Mouse (Mus musculus) testis, adult 2 months (tissue): ENCODE measurements around the gene Fhl2.

ENCODE experiments used
- CTCF ChIP-seq: fragments of 200-500 bp; IDR thresholded peaks from 2 replicates; pipeline ENCODE4 v1.5.1; 2012; ENCODE audit warnings: low read depth, mild to moderate bottlenecking, inconsistent platforms, low read length, moderate library complexity; ENCODE audit not compliant: control insufficient read depth, insufficient read depth, insufficient replicate concordance
- POLR2A ChIP-seq: fragments of 200-500 bp; IDR thresholded peaks from 2 replicates; pipeline ENCODE4 v1.6.1; 2012; ENCODE audit warnings: low read depth, mild to moderate bottlenecking, inconsistent platforms, low read length, moderate library complexity; ENCODE audit not compliant: control insufficient read depth

GRCm38 (mm10) chr1:43169227-43169626 lies 27.6 kb downstream of the Fhl2 start:
- TF ChIP-seq CTCF (no peak), POLR2A (no peak)
